Mouse (Mus musculus) spleen, adult 2 months (tissue): ENCODE measurements around the gene Car14.

Experiments used
- CTCF ChIP-seq: fragments of 200-500 bp; IDR thresholded peaks from 2 replicates; pipeline ENCODE4 v1.5.1; 2011; ENCODE audit warnings: mild to moderate bottlenecking, inconsistent platforms; ENCODE audit not compliant: insufficient read depth, insufficient read length, insufficient replicate concordance; ENCODE audit errors: extremely low read depth
- POLR2A ChIP-seq: fragments of 200-500 bp; IDR thresholded peaks from 2 replicates; pipeline ENCODE4 v1.6.1; 2011; ENCODE audit warnings: low read depth, low read length, inconsistent platforms

GRCm38 (mm10) chr3:95904568-95904967 lies at the start of gene Car14:
- TF ChIP-seq POLR2A = no peak
- TF ChIP-seq CTCF = no peak
